Mouse (Mus musculus) left cerebral cortex, postnatal 14 days (tissue): ENCODE results near the gene Ccdc102a. TPM values are rescaled to one million over a fixed set of nuclear protein-coding genes. Genes with fewer than 3 reads are reported as not detected.
A peak's percentile ranks its signal among the peaks of the same experiment; 100 is the strongest.
"Not testable (repeated sequence)": the region's sequence is repeated elsewhere in the genome, so short reads cannot be mapped to it uniquely, and the experiment has no call there.

Source experiments
- DNase-seq, 2 experiments: peaks; one replicate each; pipeline ENCODE4 v3.0.0; 2021 to 2022; ENCODE audit warnings: low spot score in 2 of 2, mixed read lengths in 1 of 2
- intact Hi-C: fragments of 180-260 bp; cut with DNase I; formaldehyde crosslinking; loops from one replicate; pipeline ENCODE4 v1.15.1; 2025
- total RNA-seq, 2 experiments: library from RNA; stranded (reverse); gene quantifications; 2 replicates each; pipeline ENCODE4 v1.2.3; 2021

Gene Ccdc102a
- total RNA-seq, 2 experiments from 2014 or later: 2.0 to 2.4 TPM

DNA sequence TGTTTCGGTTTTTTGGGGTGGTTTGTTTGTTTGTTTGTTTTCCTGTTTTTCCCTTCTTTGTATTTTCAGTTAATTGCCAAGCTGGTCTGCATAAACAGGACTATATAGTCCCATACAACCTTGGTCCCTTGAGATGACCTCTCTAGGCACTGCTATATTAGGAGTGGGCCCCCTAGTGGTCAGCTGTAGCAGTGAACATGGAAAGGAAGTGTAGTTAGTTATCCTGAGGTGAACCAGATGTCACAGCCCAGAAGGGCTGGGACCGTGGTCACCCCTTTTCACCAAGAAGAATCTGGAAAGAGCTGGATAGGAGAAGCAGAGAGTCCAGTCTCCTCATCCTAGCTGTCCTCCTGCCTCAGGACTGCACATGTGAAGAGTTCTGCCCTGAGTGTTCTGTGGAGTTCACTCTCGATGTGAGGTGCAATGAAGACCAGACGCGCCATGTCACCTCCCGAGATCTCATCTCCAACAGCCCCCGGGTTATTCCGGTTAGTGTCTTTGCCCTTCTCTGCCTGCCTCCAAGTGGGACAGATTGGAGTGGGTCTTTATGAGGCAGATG lies 56.5 kb downstream of the Ccdc102a start:
- peak in 1 of 2 experiments; percentile 72 for DNase-seq
- intact Hi-C loops: no loop called here

DNA sequence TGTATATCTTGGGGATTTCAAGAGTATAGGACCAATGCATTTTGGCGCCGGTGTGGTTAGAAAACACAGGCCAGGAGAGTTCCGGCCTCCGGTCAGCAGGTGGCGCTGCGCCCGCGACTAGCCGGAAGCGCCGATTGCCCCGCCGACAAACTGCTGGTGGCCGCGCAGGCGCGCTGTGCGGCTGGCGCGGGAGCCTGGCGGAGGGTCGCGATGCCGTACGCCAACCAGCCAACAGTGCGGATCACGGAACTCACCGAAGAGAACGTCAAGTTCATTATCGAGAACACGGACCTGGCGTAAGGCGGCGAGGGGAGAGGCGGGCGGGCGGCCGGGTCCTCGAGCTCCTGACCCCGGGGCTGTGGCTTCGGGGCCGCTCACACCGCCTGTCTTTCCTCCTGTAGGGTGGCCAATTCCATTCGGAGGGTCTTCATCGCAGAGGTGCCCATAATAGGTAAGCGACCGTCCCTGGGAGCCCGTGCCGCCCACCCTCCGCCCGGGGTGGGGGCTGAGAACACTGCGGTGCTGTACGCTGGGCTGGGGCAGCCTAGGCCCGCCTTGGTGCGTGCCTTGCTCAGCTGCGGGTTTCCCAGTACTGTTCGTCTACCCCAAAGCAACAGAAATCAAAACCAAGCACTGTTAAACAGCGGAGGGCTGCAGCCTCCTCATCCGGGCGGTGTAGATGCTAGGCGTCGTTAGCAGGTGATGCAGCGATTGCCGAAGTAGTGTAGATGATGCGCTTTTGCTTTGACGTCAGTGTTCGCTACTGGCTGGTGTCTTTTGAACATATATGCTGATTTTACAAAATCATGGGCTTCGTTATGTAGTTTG lies 60.3 kb downstream of the Ccdc102a start, which contains the start of gene Polr2c:
TSS of gene Polr2c (plus strand) at position 105 of the 828 bp plus-strand sequence.
- DNase-seq: peak; percentile 93 to 94
- intact Hi-C loops: loop anchor here (5.0 kb wide), 1 partner anchor 50 kb away; no protein-coding TSS in a partner anchor

DNA sequence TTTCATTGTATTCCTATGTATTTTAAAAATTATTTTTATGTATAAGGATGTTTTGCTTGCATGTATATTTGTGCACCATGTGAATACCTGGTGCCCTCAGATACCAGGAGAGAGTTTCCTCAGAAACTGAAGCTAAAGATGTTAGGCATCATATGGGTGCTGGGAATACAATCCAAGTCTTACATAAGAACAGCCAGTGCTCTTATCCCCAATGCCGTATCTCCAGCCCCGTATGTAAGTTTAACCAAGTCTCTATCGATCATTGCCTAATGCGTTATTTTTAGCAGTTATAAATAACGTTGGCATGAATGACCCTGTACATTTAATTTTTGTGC lies 60.9 kb downstream of the Ccdc102a start:
- no peak for DNase-seq
- intact Hi-C loops: loop anchor here (5.0 kb wide), 1 partner anchor 50 kb away; no protein-coding TSS in a partner anchor

GRCm38 (mm10) chr8:94854761-94855160 lies 63.1 kb downstream of the Ccdc102a start:
- intact Hi-C loops: loop anchor here (5.0 kb wide), 1 partner anchor 53 kb away; no protein-coding TSS in a partner anchor
- DNase-seq: not testable (repeated sequence)

Other genes with a start within 250 kb of the Ccdc102a start
- 10 to 100 TPM; 32.1 to 44.9 TPM for gene Pllp, start 221.8 kb downstream of the Ccdc102a start, total RNA-seq
- not detected for gene Ccl22, start 172.5 kb downstream of the Ccdc102a start, total RNA-seq
- gene Cx3cl1, start 146.1 kb downstream of the Ccdc102a start, total RNA-seq: 100 to 1,000 TPM; 664 to 689 TPM
- 10 to 100 TPM; 17.7 to 18.3 TPM for gene Ccl17, start 107.6 kb downstream of the Ccdc102a start, total RNA-seq
- 10 to 100 TPM; 77.1 to 81.3 TPM for gene Coq9, start 79.8 kb downstream of the Ccdc102a start, total RNA-seq
- gene Ciapin1, start 79.7 kb downstream of the Ccdc102a start, total RNA-seq: 10 to 100 TPM; 73.9 to 76.7 TPM
- 10 to 100 TPM; 52.0 to 60.5 TPM for gene Polr2c, start 60.6 kb downstream of the Ccdc102a start, total RNA-seq
- gene Dok4, start 41.8 kb downstream of the Ccdc102a start, total RNA-seq: 10 to 100 TPM; 42.3 to 44.1 TPM
- gene Adgrg5, start 5.6 kb upstream of the Ccdc102a start, total RNA-seq: not detected
- gene Adgrg1, start 56.7 kb upstream of the Ccdc102a start, total RNA-seq: 100 to 1,000 TPM in 1 of 2 experiments, 10 to 100 TPM in 1; 93.3 to 110 TPM
- gene Adgrg3, start 99.6 kb upstream of the Ccdc102a start, total RNA-seq: under 1 TPM; 0.68 to 0.89 TPM
- gene Drc7, start 137.0 kb upstream of the Ccdc102a start, total RNA-seq: 1 to 10 TPM; 1.3 to 2.1 TPM
- gene Katnb1, start 163.1 kb upstream of the Ccdc102a start, total RNA-seq: 10 to 100 TPM; 43.9 to 47.2 TPM